Mouse (Mus musculus) embryonic facial prominence, embryonic 11.5 days (tissue): ENCODE results near the gene Slc17a2. TPM values are rescaled to one million over a fixed set of nuclear protein-coding genes. Genes with fewer than 3 reads are reported as not detected.

Experiments used
- ATAC-seq: fragments of 200-750 bp; cut with Nextera tagmentation; replicated peaks from 2 replicates; pipeline ENCODE4 v1.8.0; 2017; ENCODE audit warnings: low read depth; ENCODE audit not compliant: insufficient number of reproducible peaks, low FRiP score, low TSS enrichment
- DNase-seq: peaks from one replicate; pipeline ENCODE4 v3.0.0-alpha.2; 2015; ENCODE audit warnings: low spot score
- H3K27ac ChIP-seq: fragments of 300-500 bp; sonication (generic); replicated peaks from 2 replicates; pipeline ENCODE4 v1.5.1; 2014; ENCODE audit warnings: mild to moderate bottlenecking, low read depth, low read length, control low read depth
- H3K27me3 ChIP-seq: fragments of 300-500 bp; sonication (generic); 2 replicates; pipeline ENCODE4 v1.6.1; 2014; ENCODE audit warnings: mild to moderate bottlenecking, low read length, moderate library complexity, mixed read lengths; ENCODE audit not compliant: control insufficient read depth, insufficient read depth
- H3K36me3 ChIP-seq: fragments of 300-500 bp; sonication (generic); replicated peaks from 2 replicates; pipeline ENCODE4 v1.6.1; 2014; ENCODE audit warnings: low read depth, mild to moderate bottlenecking, low read length, moderate library complexity, mixed read lengths; ENCODE audit not compliant: control insufficient read depth, insufficient read depth
- H3K4me1 ChIP-seq: fragments of 300-500 bp; sonication (generic); 2 replicates; pipeline ENCODE4 v1.6.1; 2014; ENCODE audit warnings: low read length, mixed read lengths; ENCODE audit not compliant: control insufficient read depth, insufficient read depth
- H3K4me2 ChIP-seq: fragments of 300-500 bp; sonication (generic); 2 replicates; pipeline ENCODE4 v1.6.1; 2014; ENCODE audit warnings: low read depth, mild to moderate bottlenecking, control low read depth, low read length, moderate library complexity
- H3K4me3 ChIP-seq: fragments of 300-500 bp; sonication (generic); 2 replicates; pipeline ENCODE4 v1.5.1; 2014; ENCODE audit warnings: low read depth, low read length, control low read depth
- H3K9ac ChIP-seq: fragments of 300-500 bp; sonication (generic); replicated peaks from 2 replicates; pipeline ENCODE4 v1.6.1; 2014; ENCODE audit warnings: mild to moderate bottlenecking, control low read depth, low read length
- H3K9me3 ChIP-seq: fragments of 300-500 bp; sonication (generic); replicated peaks from 2 replicates; pipeline ENCODE4 v1.6.1; 2016; ENCODE audit warnings: mild to moderate bottlenecking, low read length, inconsistent platforms, mixed read lengths; ENCODE audit not compliant: control insufficient read depth
- WGBS: fragments of 180-500 bp; shearing (Covaris S2); extraction: QIAGEN DNeasy Blood & Tissue Kit; methylation state at CpG from one replicate; pipeline ENCODE4 v1.1.7; 2014; 5-methylcytosine and 5-hydroxymethylcytosine counted together
- polyA plus RNA-seq: library from polyadenylated mRNA; unstranded; fragments of >200 nt; fragmentation: Nextera tagmentation; extraction: Ambion mirVana; gene quantifications from 2 replicates; pipeline ENCODE4 v1.2.1, GENCODE M21; 2014

The Slc17a2 gene
- polyA plus RNA-seq, 1 experiment from 2014 or later: not detected

GRCm38 (mm10) chr13:23820179-23820940 is 13.6 kb downstream of the Slc17a2 start:
- H3K9me3 ChIP-seq: no peaks in the 10 kb centered on the region
- no peak overlapping the region for H3K9ac ChIP-seq
- WGBS: 72% methylated on average over 4 of the region's 4 CpGs
- no peak for ATAC-seq
- no peaks in the 10 kb centered on the region for H3K27me3 ChIP-seq
- no peak overlapping the region for H3K27ac ChIP-seq
- H3K4me2 ChIP-seq: no peak overlapping the region
- no peak for DNase-seq
- H3K4me3 ChIP-seq: no peak overlapping the region
- H3K4me1 ChIP-seq: no peaks in the 10 kb centered on the region
- no peaks in the 10 kb centered on the region for H3K36me3 ChIP-seq

- no peak overlapping the region for H3K4me3 ChIP-seq
- DNase-seq (no peak), ATAC-seq (no peak)
- no peak overlapping the region for H3K9ac ChIP-seq
- H3K36me3 ChIP-seq: no peaks in the 10 kb centered on the region
- no peaks in the 10 kb centered on the region for H3K4me1 ChIP-seq
- no peaks in the 10 kb centered on the region for H3K9me3 ChIP-seq
- no peaks in the 10 kb centered on the region for H3K27me3 ChIP-seq
- no peak overlapping the region for H3K27ac ChIP-seq
- no peak overlapping the region for H3K4me2 ChIP-seq
- 88% methylated on average over 3 of the region's 3 CpGs for WGBS
Measured at GRCm38 (mm10) chr13:23822213-23822612, 15.4 kb downstream of the Slc17a2 start.

GRCm38 (mm10) chr13:23826606-23827005 is 19.8 kb downstream of the Slc17a2 start:
- ATAC-seq (no peak), DNase-seq (no peak)
- Histone ChIP-seq H3K27me3 (no peaks in the 10 kb centered on the region), H3K4me3 (no peak overlapping the region), H3K9me3 (no peaks in the 10 kb centered on the region), H3K36me3 (no peaks in the 10 kb centered on the region), H3K27ac (no peak overlapping the region), H3K4me1 (no peaks in the 10 kb centered on the region), H3K9ac (no peak overlapping the region), H3K4me2 (no peak overlapping the region)
- 77% methylated on average over 3 of the region's 3 CpGs for WGBS

GRCm38 (mm10) chr13:23833053-23833452 is 26.3 kb downstream of the Slc17a2 start:
- Histone ChIP-seq H3K4me3 (no peak overlapping the region), H3K36me3 (no peaks in the 10 kb centered on the region), H3K4me1 (no peaks in the 10 kb centered on the region), H3K9me3 (no peaks in the 10 kb centered on the region), H3K27ac (no peak overlapping the region), H3K27me3 (no peaks in the 10 kb centered on the region), H3K4me2 (no peak overlapping the region), H3K9ac (no peak overlapping the region)
- DNase-seq (peak; percentile 75), ATAC-seq (no peak)
- 21% methylated on average over 6 of the region's 6 CpGs for WGBS

GRCm38 (mm10) chr13:23834836-23835235 is 28.0 kb downstream of the Slc17a2 start:
- DNase-seq: no peak
- H3K9me3 ChIP-seq: no peaks in the 10 kb centered on the region
- no peak overlapping the region for H3K27ac ChIP-seq
- H3K9ac ChIP-seq: no peak overlapping the region
- H3K4me2 ChIP-seq: no peak overlapping the region
- H3K36me3 ChIP-seq: no peaks in the 10 kb centered on the region
- WGBS: 83% methylated on average over 5 of the region's 5 CpGs
- no peak overlapping the region for H3K4me3 ChIP-seq
- no peak for ATAC-seq
- H3K4me1 ChIP-seq: no peaks in the 10 kb centered on the region
- no peaks in the 10 kb centered on the region for H3K27me3 ChIP-seq

GRCm38 (mm10) chr13:23836630-23837029 is 29.8 kb downstream of the Slc17a2 start:
- H3K4me3 ChIP-seq: no peak overlapping the region
- no peak overlapping the region for H3K9ac ChIP-seq
- H3K27me3 ChIP-seq: no peaks in the 10 kb centered on the region
- WGBS: 87% methylated on average over 5 of the region's 5 CpGs
- no peaks in the 10 kb centered on the region for H3K36me3 ChIP-seq
- no peaks in the 10 kb centered on the region for H3K9me3 ChIP-seq
- H3K4me2 ChIP-seq: no peak overlapping the region
- DNase-seq (no peak), ATAC-seq (no peak)
- no peak overlapping the region for H3K27ac ChIP-seq
- no peaks in the 10 kb centered on the region for H3K4me1 ChIP-seq

GRCm38 (mm10) chr13:23839308-23839707 is 32.5 kb downstream of the Slc17a2 start, which contains the start of gene Slc17a3:
Gene Slc17a3 (plus strand): TSS chr13:23839434.
- no peaks in the 10 kb centered on the region for H3K4me1 ChIP-seq
- H3K9ac ChIP-seq: no peak within 1 kb of the TSS
- no peaks in the 10 kb centered on the region for H3K27me3 ChIP-seq
- no peak within 1 kb of the TSS for H3K4me2 ChIP-seq
- ATAC-seq: no peak
- no peak within 1 kb of the TSS for H3K4me3 ChIP-seq
- no peaks in the 10 kb centered on the region for H3K9me3 ChIP-seq
- WGBS: 74% methylated on average over 2 of the region's 2 CpGs
- H3K27ac ChIP-seq: no peak within 1 kb of the TSS
- H3K36me3 ChIP-seq: no peaks in the 10 kb centered on the region
- DNase-seq: no peak

- H3K27ac ChIP-seq: no peak overlapping the region
- no peak overlapping the region for H3K4me2 ChIP-seq
- H3K36me3 ChIP-seq: no peaks in the 10 kb centered on the region
- ATAC-seq (no peak), DNase-seq (peak; percentile 14)
- H3K27me3 ChIP-seq: no peaks in the 10 kb centered on the region
- WGBS: 49% methylated on average over 4 of the region's 4 CpGs
- H3K9ac ChIP-seq: no peak overlapping the region
- H3K9me3 ChIP-seq: no peaks in the 10 kb centered on the region
- no peaks in the 10 kb centered on the region for H3K4me1 ChIP-seq
- H3K4me3 ChIP-seq: no peak overlapping the region
Measured at GRCm38 (mm10) chr13:23845851-23846250, 39.1 kb downstream of the Slc17a2 start.
